Mouse (Mus musculus): ENCODE results near the gene Nfs1. TPM values are rescaled to one million over a fixed set of nuclear protein-coding genes. Genes with fewer than 3 reads are reported as not detected.

Nfs1 gene
- 35.2 TPM for polyA plus RNA-seq (2014; fragmentation: Illumina TruSeq; extraction: RNeasy Lipid Tissue Mini Kit (QIAGEN cat#74804); ENCODE audit: low read depth, low replicate concordance)

GRCm38 (mm10) chr2:156143953-156144724 lies at the start of gene Nfs1, which contains the start of gene Romo1:
Gene Nfs1 (minus strand): TSS chr2:156144186.
Gene Romo1 (plus strand): TSS chr2:156144039.

GRCm38 (mm10) chr2:156180094-156180821 lies 36.3 kb upstream of the Nfs1 start, which contains the start of gene Rbm39:
Gene Rbm39 (minus strand): TSS chr2:156180238.

GRCm38 (mm10) chr2:156126992-156127391 lies 17.0 kb downstream of the Nfs1 start, which contains the start of gene Gm28036:
Gene Gm28036 (minus strand): TSS chr2:156127092.

GRCm38 (mm10) chr2:156111358-156112079 lies 32.5 kb downstream of the Nfs1 start, which contains the start of the genes Cpne1 and Rbm12:
Gene Cpne1 (minus strand): TSS chr2:156111965.
Gene Rbm12 (minus strand): TSS chr2:156111978.

Other genes with a start within 250 kb of the Nfs1 start
- gene Uqcc1, start 213.9 kb downstream of the Nfs1 start, polyA plus RNA-seq (2014; fragmentation: Illumina TruSeq; extraction: RNeasy Lipid Tissue Mini Kit (QIAGEN cat#74804); ENCODE audit: low read depth, low replicate concordance): 71.1 TPM
- gene Gm15557, start 203.5 kb downstream of the Nfs1 start, polyA plus RNA-seq (2014; fragmentation: Illumina TruSeq; extraction: RNeasy Lipid Tissue Mini Kit (QIAGEN cat#74804); ENCODE audit: low read depth, low replicate concordance): not detected
- gene Gdf5, start 198.8 kb downstream of the Nfs1 start, polyA plus RNA-seq (2014; fragmentation: Illumina TruSeq; extraction: RNeasy Lipid Tissue Mini Kit (QIAGEN cat#74804); ENCODE audit: low read depth, low replicate concordance): not detected
- 1.7 TPM for gene Cep250, start 187.7 kb downstream of the Nfs1 start, polyA plus RNA-seq (2014; fragmentation: Illumina TruSeq; extraction: RNeasy Lipid Tissue Mini Kit (QIAGEN cat#74804); ENCODE audit: low read depth, low replicate concordance)
- 12.2 TPM for gene 6430550D23Rik, start 136.2 kb downstream of the Nfs1 start, polyA plus RNA-seq (2014; fragmentation: Illumina TruSeq; extraction: RNeasy Lipid Tissue Mini Kit (QIAGEN cat#74804); ENCODE audit: low read depth, low replicate concordance)
- gene Ergic3, start 136.1 kb downstream of the Nfs1 start, polyA plus RNA-seq (2014; fragmentation: Illumina TruSeq; extraction: RNeasy Lipid Tissue Mini Kit (QIAGEN cat#74804); ENCODE audit: low read depth, low replicate concordance): 35.8 TPM
- 0.14 TPM for gene Fer1l4, start 91.2 kb downstream of the Nfs1 start, polyA plus RNA-seq (2014; fragmentation: Illumina TruSeq; extraction: RNeasy Lipid Tissue Mini Kit (QIAGEN cat#74804); ENCODE audit: low read depth, low replicate concordance)
- gene Spag4, start 79.0 kb downstream of the Nfs1 start, polyA plus RNA-seq (2014; fragmentation: Illumina TruSeq; extraction: RNeasy Lipid Tissue Mini Kit (QIAGEN cat#74804); ENCODE audit: low read depth, low replicate concordance): 16.1 TPM
- 11.2 TPM for gene Cpne1, start 32.2 kb downstream of the Nfs1 start, polyA plus RNA-seq (2014; fragmentation: Illumina TruSeq; extraction: RNeasy Lipid Tissue Mini Kit (QIAGEN cat#74804); ENCODE audit: low read depth, low replicate concordance)
- gene Rbm12, start 32.2 kb downstream of the Nfs1 start, polyA plus RNA-seq (2014; fragmentation: Illumina TruSeq; extraction: RNeasy Lipid Tissue Mini Kit (QIAGEN cat#74804); ENCODE audit: low read depth, low replicate concordance): 17.9 TPM
- 7.8 TPM for gene Gm28036, start 17.1 kb downstream of the Nfs1 start, polyA plus RNA-seq (2014; fragmentation: Illumina TruSeq; extraction: RNeasy Lipid Tissue Mini Kit (QIAGEN cat#74804); ENCODE audit: low read depth, low replicate concordance)
- gene Romo1, start 147 bp downstream of the Nfs1 start, polyA plus RNA-seq (2014; fragmentation: Illumina TruSeq; extraction: RNeasy Lipid Tissue Mini Kit (QIAGEN cat#74804); ENCODE audit: low read depth, low replicate concordance): 2.8 TPM
- gene Rbm39, start 36.1 kb upstream of the Nfs1 start, polyA plus RNA-seq (2014; fragmentation: Illumina TruSeq; extraction: RNeasy Lipid Tissue Mini Kit (QIAGEN cat#74804); ENCODE audit: low read depth, low replicate concordance): 296 TPM
- gene Phf20, start 52.3 kb upstream of the Nfs1 start, polyA plus RNA-seq (2014; fragmentation: Illumina TruSeq; extraction: RNeasy Lipid Tissue Mini Kit (QIAGEN cat#74804); ENCODE audit: low read depth, low replicate concordance): 37.5 TPM
- gene Cnbd2, start 168.1 kb upstream of the Nfs1 start, polyA plus RNA-seq (2014; fragmentation: Illumina TruSeq; extraction: RNeasy Lipid Tissue Mini Kit (QIAGEN cat#74804); ENCODE audit: low read depth, low replicate concordance): 165 TPM
- gene Scand1, start 168.5 kb upstream of the Nfs1 start, polyA plus RNA-seq (2014; fragmentation: Illumina TruSeq; extraction: RNeasy Lipid Tissue Mini Kit (QIAGEN cat#74804); ENCODE audit: low read depth, low replicate concordance): not detected

Data from testis, adult 10 weeks (tissue).